Mouse (Mus musculus) C2C12 (cell line): ENCODE data around the gene C77080. TPM values are rescaled to one million over a fixed set of nuclear protein-coding genes. Genes with fewer than 3 reads are reported as not detected.

Source experiments
- H3K27me3 ChIP-seq: one replicate; pipeline ENCODE4 v1.6.1; 2011; ENCODE audit not compliant: control insufficient read depth, insufficient read depth, insufficient read length
- H3K36me3 ChIP-seq: one replicate; pipeline ENCODE4 v1.6.1; 2011; ENCODE audit not compliant: control insufficient read depth, insufficient read depth
- H3K4me3 ChIP-seq: one replicate; pipeline ENCODE4 v1.5.1; 2011; ENCODE audit warnings: mild to moderate bottlenecking, control low read depth; ENCODE audit not compliant: poor library complexity, insufficient read depth, severe bottlenecking
- H3K79me2 ChIP-seq: one replicate; pipeline ENCODE4 v1.6.1; 2011; ENCODE audit not compliant: control insufficient read depth, insufficient read depth
- H3K79me3 ChIP-seq: one replicate; pipeline ENCODE4 v1.6.1; 2011; ENCODE audit warnings: low read depth, control low read depth
- H3ac ChIP-seq: one replicate; pipeline ENCODE3; 2011; ENCODE audit warnings: low read depth; ENCODE audit not compliant: control insufficient read depth, insufficient read length
- CEBPB ChIP-seq: IDR thresholded peaks from one replicate; pipeline ENCODE4 v1.6.1; 2011; ENCODE audit warnings: low read depth, mild to moderate bottlenecking, control low read depth, moderate library complexity
- CTCF ChIP-seq: IDR thresholded peaks from one replicate; pipeline ENCODE4 v1.5.1; 2011; ENCODE audit not compliant: control insufficient read depth, insufficient read depth, insufficient read length
- FOSL1 ChIP-seq: IDR thresholded peaks from one replicate; pipeline ENCODE4 v1.8.0; 2011; ENCODE audit warnings: mild to moderate bottlenecking, low read length; ENCODE audit not compliant: poor library complexity, insufficient read depth, severe bottlenecking
- MAX ChIP-seq: IDR thresholded peaks from one replicate; pipeline ENCODE4 v1.6.1; 2011; ENCODE audit warnings: mild to moderate bottlenecking, control low read depth
- MYOD1 ChIP-seq: IDR thresholded peaks from one replicate; pipeline ENCODE4 v1.6.1; 2011; ENCODE audit warnings: low read depth; ENCODE audit not compliant: control insufficient read depth, insufficient read length
- MYOG ChIP-seq: IDR thresholded peaks from one replicate; pipeline ENCODE4 v1.6.1; 2011; ENCODE audit not compliant: control insufficient read depth, insufficient read length; ENCODE audit errors: extremely low read depth
- USF1 ChIP-seq: IDR thresholded peaks from one replicate; pipeline ENCODE4 v1.6.1; 2011; ENCODE audit warnings: low read depth, mild to moderate bottlenecking, control low read depth, moderate library complexity
- polyA plus RNA-seq: library from polyadenylated mRNA; unstranded; fragments of >200 nt; fragmentation: generic; extraction: Trizol; gene quantifications from one replicate; pipeline ENCODE4 v1.2.1, GENCODE M21; 2012; ENCODE audit warnings: missing spikeins

Gene C77080
- polyA plus RNA-seq, 1 experiment: 30.1 TPM

DNA sequence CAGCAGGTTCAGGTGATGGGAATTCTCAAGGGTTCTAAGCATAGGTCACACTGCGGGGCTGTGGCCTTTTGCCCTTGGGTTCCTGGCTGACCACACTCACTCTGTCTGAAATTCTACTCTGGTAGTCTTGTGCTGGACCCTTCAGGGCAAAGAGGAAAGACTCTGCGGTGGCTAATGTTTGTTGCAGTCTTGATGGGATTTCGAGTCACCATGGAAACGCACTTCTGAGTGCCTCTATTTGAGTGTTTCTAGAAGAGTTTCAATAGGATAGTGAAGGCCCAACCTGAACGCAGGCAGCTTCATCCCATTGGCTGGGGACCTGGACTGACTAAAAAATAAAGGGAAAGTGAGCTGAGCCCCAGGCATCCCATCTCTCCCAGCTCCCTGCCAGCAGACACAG, 5.6 kb upstream of the C77080 start:
- Histone ChIP-seq H3K27me3 (no peaks in the 10 kb centered on the region), H3K79me3 (no peaks in the 10 kb centered on the region), H3K4me3 (no peak overlapping the region), H3ac (no peak overlapping the region), H3K36me3 (no peaks in the 10 kb centered on the region), H3K79me2 (no peaks in the 10 kb centered on the region)
- TF ChIP-seq CEBPB (no peak), FOSL1 (no peak), MYOD1 (no peak), MAX (no peak), USF1 (no peak), CTCF (no peak), MYOG (no peak)

DNA sequence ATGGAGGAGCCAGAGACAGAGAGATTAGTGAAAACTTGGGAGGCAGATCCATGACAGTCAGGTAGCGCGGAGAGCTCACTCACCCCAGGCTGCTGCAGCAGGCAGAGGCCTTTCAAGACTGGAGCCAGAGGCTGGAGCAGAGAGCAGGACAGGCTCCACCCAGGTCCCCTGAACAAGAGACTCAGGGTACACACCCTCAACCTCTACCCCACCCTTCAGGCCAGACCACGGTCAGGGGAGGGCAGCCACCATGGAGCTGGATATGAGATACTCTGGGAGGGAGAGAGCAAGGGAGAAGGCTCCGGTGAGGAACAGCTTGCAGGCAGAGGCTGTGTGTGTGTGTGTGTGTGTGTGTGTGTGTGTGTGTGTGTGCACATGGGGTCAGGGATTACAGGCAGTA, 5.0 kb upstream of the C77080 start:
- TF ChIP-seq CEBPB (no peak), USF1 (no peak), MYOD1 (no peak)

DNA sequence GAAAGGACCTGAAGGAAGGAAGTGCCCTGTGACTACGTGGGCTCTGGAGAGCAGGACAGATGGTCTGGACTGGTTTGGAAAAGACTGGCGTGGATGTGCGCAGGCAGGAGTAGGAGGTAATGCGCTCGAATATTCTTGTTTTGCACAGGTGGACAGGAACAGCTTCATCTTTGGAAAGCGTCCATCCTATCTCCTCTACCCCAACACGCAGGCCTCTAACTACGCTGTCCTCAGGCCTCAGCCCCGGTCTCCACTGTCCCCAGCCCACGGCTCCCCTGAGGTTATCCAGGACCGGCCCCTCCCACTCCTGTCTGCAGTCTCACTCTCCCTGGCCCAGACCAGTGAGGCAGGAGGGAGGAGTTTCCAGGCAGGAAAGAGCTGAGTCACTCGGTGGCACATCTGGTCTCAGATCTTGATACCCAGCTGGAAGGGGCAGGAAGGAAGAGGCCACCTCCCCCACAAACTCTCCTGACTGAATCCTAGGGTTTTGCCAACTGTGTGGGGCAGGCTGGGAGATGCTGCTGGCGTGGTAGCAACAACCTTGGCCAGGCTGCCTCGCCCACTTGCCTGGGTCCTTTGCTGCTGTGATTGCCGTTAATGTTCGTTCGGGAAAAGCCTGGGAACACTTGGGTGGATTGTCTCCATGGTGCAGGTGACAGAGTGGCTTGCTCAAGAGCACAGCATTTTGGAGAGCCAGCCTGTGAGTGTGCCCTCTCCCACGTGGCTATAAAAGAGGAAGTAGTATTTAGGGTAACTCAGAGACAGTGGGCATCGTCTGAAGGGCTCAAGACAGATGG, 2.2 kb upstream of the C77080 start:
- Histone ChIP-seq H3K79me2 (no peaks in the 10 kb centered on the region), H3K4me3 (peak overlapping the region; percentile 15), H3K36me3 (no peaks in the 10 kb centered on the region), H3K79me3 (no peaks in the 10 kb centered on the region), H3ac (peak overlapping the region; percentile 46), H3K27me3 (no peaks in the 10 kb centered on the region)
- TF ChIP-seq MYOG: no peak
- peak; percentile 62 for TF ChIP-seq MAX
- no peak for TF ChIP-seq CTCF
- TF ChIP-seq MYOD1: peak; percentile 61
- no peak for TF ChIP-seq FOSL1

More for the DNA sequence above, 5.0 kb upstream of the C77080 start:
- H3K79me2 ChIP-seq: no peaks in the 10 kb centered on the region
- H3K4me3 ChIP-seq: no peak overlapping the region
- no peaks in the 10 kb centered on the region for H3K79me3 ChIP-seq
- no peak overlapping the region for H3ac ChIP-seq
- no peaks in the 10 kb centered on the region for H3K36me3 ChIP-seq
- H3K27me3 ChIP-seq: no peaks in the 10 kb centered on the region

DNA sequence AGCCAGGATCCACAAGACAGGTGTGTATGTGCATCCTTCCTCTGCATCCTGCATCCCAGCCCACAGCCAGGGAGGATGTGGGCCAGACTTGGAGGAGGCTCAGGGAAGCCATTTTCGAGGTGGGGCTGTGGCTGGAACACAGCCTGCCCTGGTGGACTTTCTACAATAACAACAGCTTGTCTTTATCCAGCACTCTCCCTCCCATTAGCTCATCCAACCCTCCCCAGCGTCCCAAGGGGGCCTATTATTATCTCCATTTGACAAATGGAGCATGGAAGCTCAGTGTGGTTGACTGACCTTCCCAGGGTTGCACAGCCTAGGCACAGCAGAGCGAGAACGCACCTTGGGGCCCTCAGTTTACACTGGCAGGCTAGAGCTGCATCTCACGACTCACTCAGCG, 526 bp downstream of the C77080 start:
- no peaks in the 10 kb centered on the region for H3K79me3 ChIP-seq
- TF ChIP-seq MYOD1 (peak; percentile 27), MYOG (no peak), FOSL1 (no peak)
- no peaks in the 10 kb centered on the region for H3K36me3 ChIP-seq
- peak overlapping the region; percentile 12 for H3K4me3 ChIP-seq
- peak overlapping the region; percentile 50 for H3ac ChIP-seq
- H3K79me2 ChIP-seq: peaks cover 9% of the 10 kb centered on the region
- H3K27me3 ChIP-seq: no peaks in the 10 kb centered on the region

DNA sequence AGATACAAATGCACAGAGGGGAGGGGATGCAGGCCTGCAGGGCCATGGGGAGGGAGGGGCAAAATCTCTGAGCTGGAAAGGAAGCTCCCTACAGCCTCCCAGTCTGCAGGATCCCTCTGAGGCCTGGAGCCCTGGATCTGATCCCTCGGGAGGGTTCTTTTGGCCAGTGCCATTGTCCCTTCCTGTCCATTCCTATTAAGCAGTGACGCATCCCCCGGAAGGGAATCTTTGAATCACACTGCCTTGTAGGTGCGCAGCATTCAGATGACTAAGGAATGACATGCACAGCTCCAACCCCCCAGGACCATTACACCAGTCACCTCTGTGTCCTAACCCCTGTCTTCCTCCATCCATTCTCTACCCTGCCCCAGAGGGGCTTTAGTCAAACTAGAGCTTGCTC, 2.1 kb downstream of the C77080 start:
- Histone ChIP-seq H3K36me3 (no peaks in the 10 kb centered on the region), H3K4me3 (no peak overlapping the region), H3K27me3 (no peaks in the 10 kb centered on the region), H3K79me3 (no peaks in the 10 kb centered on the region), H3ac (no peak overlapping the region), H3K79me2 (peaks cover 9% of the 10 kb centered on the region)
- TF ChIP-seq CTCF (no peak), MYOD1 (no peak), FOSL1 (peak; percentile 55), CEBPB (no peak), MAX (no peak), USF1 (no peak), MYOG (no peak)

DNA sequence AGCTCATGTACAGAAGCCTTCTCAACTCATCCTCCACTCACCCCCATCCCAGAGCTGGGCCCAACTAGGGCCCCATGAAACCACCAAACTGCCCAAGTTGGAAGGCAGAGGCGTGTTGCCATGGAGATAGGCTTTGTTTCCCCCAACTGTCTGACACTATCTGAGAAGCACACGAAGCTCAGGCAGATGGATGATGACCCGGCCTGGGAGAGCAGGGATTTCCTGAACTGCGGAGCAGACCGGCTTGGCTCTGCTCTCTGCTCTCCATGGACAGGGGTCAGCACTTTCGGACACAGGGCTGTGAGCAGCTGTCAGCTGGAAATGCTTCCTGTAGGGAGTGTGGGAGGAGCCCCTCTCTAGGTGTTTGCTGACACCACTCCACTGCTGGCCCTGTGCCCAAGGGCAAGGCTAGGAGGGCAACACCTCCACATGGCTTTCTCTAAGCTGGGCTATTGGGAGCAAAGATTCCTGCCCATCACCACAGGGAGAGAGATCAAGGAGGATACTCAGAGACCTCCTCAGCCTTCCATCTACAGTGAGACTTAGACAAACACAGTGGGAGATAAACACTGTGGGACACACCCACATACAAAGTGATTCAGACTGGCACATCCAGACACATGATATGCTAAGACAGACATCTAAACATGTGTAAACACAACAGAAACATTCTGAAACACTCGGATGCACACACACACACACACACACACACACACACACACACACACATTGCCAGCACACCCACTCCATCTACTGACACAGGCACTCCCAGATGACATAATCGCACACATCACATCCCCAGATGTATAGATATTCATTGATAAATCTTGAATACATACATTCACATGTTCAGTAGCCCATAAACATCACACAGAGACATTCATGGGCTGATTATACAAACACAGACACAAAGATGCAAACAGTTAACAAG, 4.5 kb downstream of the C77080 start:
- no peak for TF ChIP-seq MYOD1
- no peak for TF ChIP-seq CEBPB
- no peak for TF ChIP-seq MYOG
- no peak for TF ChIP-seq FOSL1
- TF ChIP-seq CTCF: no peak
- no peak for TF ChIP-seq MAX
- no peak for TF ChIP-seq USF1
- Histone ChIP-seq H3K79me2 (peaks cover 9% of the 10 kb centered on the region), H3K4me3 (no peak overlapping the region), H3K27me3 (no peaks in the 10 kb centered on the region), H3K79me3 (no peaks in the 10 kb centered on the region), H3K36me3 (no peaks in the 10 kb centered on the region), H3ac (no peak overlapping the region)
